Mouse (Mus musculus): ENCODE results near the gene Pon2. TPM values are rescaled to one million over a fixed set of nuclear protein-coding genes. Genes with fewer than 3 reads are reported as not detected.
A peak's percentile ranks its signal among the peaks of the same experiment; 100 is the strongest.

Gene Pon2
- total and polyA plus RNA-seq, 3 experiments = 36.5 to 94.6 (median 58.7) TPM

- Histone ChIP-seq H3K27me3 (ENCODE audit: insufficient read depth, low read length) (no peaks in the 10 kb centered on the region), H3K9me3 (replicated peaks) (no peaks in the 10 kb centered on the region), H3K36me3 (replicated peaks) (peaks cover 41% of the 10 kb centered on the region), H3K4me1 (ENCODE audit: insufficient read depth, low read depth, low read length) (peaks cover 27% of the 10 kb centered on the region), H3K4me3 (ENCODE audit: low read depth, low read length) (no peak overlapping the region; the same call in 1 of the 2 replicates)
- TF ChIP-seq GATA1 (IDR thresholded peaks at IDR 0.05; ENCODE audit: borderline replicate concordance, low read length) (no peak), POLR2AphosphoS5 (IDR thresholded peaks at IDR 0.05; ENCODE audit: insufficient replicate concordance, low read depth, low read length) (no peak)
- DNase-seq (ENCODE audit: low spot score) (no peak), ATAC-seq (ENCODE audit: extremely low read depth, insufficient number of reproducible peaks, low FRiP score, poor library complexity, severe bottlenecking) (peak; percentile 50)
Measured at GRCm38 (mm10) chr6:5262322-5263249, 35.7 kb downstream of the Pon2 start.

DNA sequence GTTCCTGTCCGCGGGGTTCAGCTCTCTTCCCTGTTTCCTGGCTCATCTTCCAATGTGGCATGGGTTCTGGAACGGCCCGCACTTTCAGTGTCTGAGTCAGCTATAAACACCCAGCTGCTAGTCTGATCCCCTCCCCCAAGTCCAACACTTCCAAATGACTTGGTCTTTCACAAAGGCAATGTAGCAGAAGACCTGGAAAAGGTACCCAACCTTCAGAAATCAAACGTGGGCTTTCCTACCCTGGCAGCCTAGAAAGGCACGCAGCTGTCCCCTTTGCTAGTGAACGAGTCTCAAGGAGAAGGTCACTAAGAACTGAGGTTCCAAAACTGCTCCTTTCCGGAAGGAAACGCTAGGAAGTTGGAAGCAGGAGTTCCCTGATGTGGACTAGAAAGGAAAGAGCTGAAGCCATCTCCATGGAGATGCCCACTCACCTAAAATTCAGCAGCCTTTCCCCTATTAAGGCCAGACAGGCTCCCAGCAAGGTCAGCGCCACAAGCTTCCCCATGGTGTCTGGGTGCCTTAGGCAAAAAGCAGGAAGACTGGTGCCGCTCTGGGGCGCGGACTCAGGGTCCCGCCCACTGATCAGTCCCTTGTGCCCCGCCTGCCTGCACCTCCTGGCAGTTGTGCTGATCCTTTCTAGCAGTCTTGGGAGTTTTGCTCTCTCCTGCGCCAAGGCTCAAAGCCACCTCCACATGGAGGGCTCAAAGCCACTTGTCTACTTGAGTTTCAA lies 42.4 kb downstream of the Pon2 start, which contains the start of gene Pon3:
Pon3 (minus strand) TSS at position 565 of the 730 bp plus-strand sequence.
- Histone ChIP-seq H3K9me3 (replicated peaks) (no peaks in the 10 kb centered on the region), H3K27me3 (ENCODE audit: insufficient read depth, low read length) (no peaks in the 10 kb centered on the region), H3K4me3 (ENCODE audit: low read depth, low read length) (peak within 1 kb of the TSS; percentile 71), H3K4me1 (ENCODE audit: insufficient read depth, low read depth, low read length) (peaks cover 42% of the 10 kb centered on the region), H3K36me3 (replicated peaks) (peaks cover 25% of the 10 kb centered on the region)
- TF ChIP-seq TAL1 (conservative IDR thresholded peaks at IDR 0.05; ENCODE audit: low read depth, low read length) (no peak), POLR2AphosphoS5 (IDR thresholded peaks at IDR 0.05; ENCODE audit: insufficient replicate concordance, low read depth, low read length) (no peak), GATA1 (IDR thresholded peaks at IDR 0.05; ENCODE audit: borderline replicate concordance, low read length) (no peak), GATA2 (IDR thresholded peaks at IDR 0.05; ENCODE audit: borderline replicate concordance, low read depth, low read length) (no peak), CTCF (IDR thresholded peaks at IDR 0.05; ENCODE audit: low read depth, low read length) (no peak)
- DNase-seq (ENCODE audit: low spot score) (peak; percentile 69), ATAC-seq (ENCODE audit: extremely low read depth, insufficient number of reproducible peaks, low FRiP score, poor library complexity, severe bottlenecking) (peak; percentile 97)

- Histone ChIP-seq H3K4me1 (ENCODE audit: insufficient read depth, low read depth, low read length) (peaks cover 47% of the 10 kb centered on the region), H3K4me3 (ENCODE audit: low read depth, low read length) (peak overlapping the region; percentile 71), H3K27me3 (ENCODE audit: insufficient read depth, low read length) (no peaks in the 10 kb centered on the region), H3K36me3 (replicated peaks) (peaks cover 27% of the 10 kb centered on the region), H3K9me3 (replicated peaks) (no peaks in the 10 kb centered on the region)
- ATAC-seq (ENCODE audit: extremely low read depth, insufficient number of reproducible peaks, low FRiP score, poor library complexity, severe bottlenecking) (no peak), DNase-seq (ENCODE audit: low spot score) (no peak)
- no peak for TF ChIP-seq TAL1 (conservative IDR thresholded peaks at IDR 0.05; ENCODE audit: low read depth, low read length)
- no peak for TF ChIP-seq GATA2 (IDR thresholded peaks at IDR 0.05; ENCODE audit: borderline replicate concordance, low read depth, low read length)
- TF ChIP-seq GATA1 (IDR thresholded peaks at IDR 0.05; ENCODE audit: borderline replicate concordance, low read length) = no peak
- no peak for TF ChIP-seq CTCF (IDR thresholded peaks at IDR 0.05; ENCODE audit: low read depth, low read length)
- no peak for TF ChIP-seq POLR2AphosphoS5 (IDR thresholded peaks at IDR 0.05; ENCODE audit: insufficient replicate concordance, low read depth, low read length)
Measured at GRCm38 (mm10) chr6:5255291-5255690, 43.0 kb downstream of the Pon2 start.

DNA sequence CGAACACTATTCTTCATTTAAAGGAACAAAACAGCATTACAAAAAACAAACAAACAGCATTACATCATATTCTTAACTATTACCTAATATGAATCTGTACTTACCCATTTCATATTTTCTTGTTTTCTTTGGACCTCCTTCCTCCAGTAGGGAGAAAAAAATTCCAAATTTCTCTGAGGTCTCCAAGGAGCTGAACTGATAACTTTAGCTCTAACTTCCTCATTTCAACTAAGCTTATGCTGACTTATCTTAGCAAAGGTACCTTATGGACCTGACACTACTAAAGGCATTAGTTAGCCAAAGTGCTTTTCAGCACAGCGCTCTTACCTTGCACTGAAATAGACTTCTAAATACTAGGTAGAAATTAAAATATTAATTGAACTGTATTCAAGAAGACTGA lies 43.4 kb downstream of the Pon2 start:
- TF ChIP-seq CTCF (IDR thresholded peaks at IDR 0.05; ENCODE audit: low read depth, low read length) (no peak), GATA2 (IDR thresholded peaks at IDR 0.05; ENCODE audit: borderline replicate concordance, low read depth, low read length) (no peak), POLR2AphosphoS5 (IDR thresholded peaks at IDR 0.05; ENCODE audit: insufficient replicate concordance, low read depth, low read length) (no peak), GATA1 (IDR thresholded peaks at IDR 0.05; ENCODE audit: borderline replicate concordance, low read length) (no peak), TAL1 (conservative IDR thresholded peaks at IDR 0.05; ENCODE audit: low read depth, low read length) (no peak)
- DNase-seq (ENCODE audit: low spot score) (no peak), ATAC-seq (ENCODE audit: extremely low read depth, insufficient number of reproducible peaks, low FRiP score, poor library complexity, severe bottlenecking) (no peak)
- Histone ChIP-seq H3K4me1 (ENCODE audit: insufficient read depth, low read depth, low read length) (peaks cover 47% of the 10 kb centered on the region), H3K4me3 (ENCODE audit: low read depth, low read length) (no peak overlapping the region; the same call in 1 of the 2 replicates), H3K9me3 (replicated peaks) (no peaks in the 10 kb centered on the region), H3K27me3 (ENCODE audit: insufficient read depth, low read length) (no peaks in the 10 kb centered on the region), H3K36me3 (replicated peaks) (peaks cover 28% of the 10 kb centered on the region)

DNA sequence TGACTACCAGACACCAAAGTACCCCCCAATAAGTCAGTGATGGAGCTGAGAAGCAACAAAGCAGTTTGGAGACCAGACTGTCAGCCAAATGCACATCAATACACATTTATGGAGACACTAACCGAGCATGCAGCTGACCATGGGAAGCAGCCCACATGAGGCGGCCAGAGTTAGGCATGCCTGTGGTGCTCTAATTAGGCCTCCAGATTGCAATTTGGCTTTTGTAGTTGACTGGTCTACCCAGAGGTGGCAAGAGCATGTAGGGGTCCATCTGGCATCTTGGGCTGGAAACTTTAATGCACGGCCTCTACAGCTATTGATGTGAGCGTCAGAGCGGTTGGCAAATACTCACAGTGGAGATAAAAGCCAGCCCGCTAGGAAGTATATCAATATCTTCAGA lies 52.3 kb downstream of the Pon2 start:
- Histone ChIP-seq H3K4me1 (ENCODE audit: insufficient read depth, low read depth, low read length) (peaks cover 12% of the 10 kb centered on the region; the same call in 1 of the 2 replicates), H3K4me3 (ENCODE audit: low read depth, low read length) (no peak overlapping the region), H3K27me3 (ENCODE audit: insufficient read depth, low read length) (no peaks in the 10 kb centered on the region), H3K9me3 (replicated peaks) (no peaks in the 10 kb centered on the region), H3K36me3 (replicated peaks) (peaks cover 54% of the 10 kb centered on the region)
- DNase-seq (ENCODE audit: low spot score) (no peak), ATAC-seq (ENCODE audit: extremely low read depth, insufficient number of reproducible peaks, low FRiP score, poor library complexity, severe bottlenecking) (no peak)
- no peak for TF ChIP-seq GATA1 (IDR thresholded peaks at IDR 0.05; ENCODE audit: borderline replicate concordance, low read length)
- no peak for TF ChIP-seq CTCF (IDR thresholded peaks at IDR 0.05; ENCODE audit: low read depth, low read length)
- no peak for TF ChIP-seq TAL1 (conservative IDR thresholded peaks at IDR 0.05; ENCODE audit: low read depth, low read length)
- no peak for TF ChIP-seq POLR2AphosphoS5 (IDR thresholded peaks at IDR 0.05; ENCODE audit: insufficient replicate concordance, low read depth, low read length)
- no peak for TF ChIP-seq GATA2 (IDR thresholded peaks at IDR 0.05; ENCODE audit: borderline replicate concordance, low read depth, low read length)

DNA sequence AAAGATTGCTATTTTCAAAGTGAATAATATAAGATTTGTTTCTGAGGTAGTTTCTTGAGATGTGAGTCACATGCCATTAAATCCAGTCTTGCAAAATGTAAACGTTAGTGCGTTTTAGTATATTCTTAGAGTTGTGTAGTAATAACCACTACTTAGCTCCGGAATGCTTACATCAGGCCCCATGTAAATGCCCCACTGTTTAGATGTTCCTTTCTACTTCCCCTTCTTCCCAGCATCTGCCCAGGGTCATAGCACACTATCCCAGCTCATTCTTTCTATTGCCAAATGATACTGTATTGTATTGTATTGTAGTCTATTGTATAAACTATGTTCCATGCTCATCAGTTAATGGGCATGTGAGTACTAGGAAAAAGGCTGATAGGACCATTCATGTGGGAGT lies 59.5 kb downstream of the Pon2 start:
- no peak for ATAC-seq (ENCODE audit: extremely low read depth, insufficient number of reproducible peaks, low FRiP score, poor library complexity, severe bottlenecking)
- H3K9me3 ChIP-seq (replicated peaks) = no peaks in the 10 kb centered on the region

More for the DNA sequence above, 59.5 kb downstream of the Pon2 start:
- no peak for DNase-seq (ENCODE audit: low spot score)
- peaks cover 42% of the 10 kb centered on the region for H3K4me1 ChIP-seq (ENCODE audit: insufficient read depth, low read depth, low read length)
- no peaks in the 10 kb centered on the region for H3K27me3 ChIP-seq (ENCODE audit: insufficient read depth, low read length)
- TF ChIP-seq CTCF (IDR thresholded peaks at IDR 0.05; ENCODE audit: low read depth, low read length) = no peak
- TF ChIP-seq TAL1 (conservative IDR thresholded peaks at IDR 0.05; ENCODE audit: low read depth, low read length) = no peak
- TF ChIP-seq GATA2 (IDR thresholded peaks at IDR 0.05; ENCODE audit: borderline replicate concordance, low read depth, low read length) = no peak
- no peak for TF ChIP-seq POLR2AphosphoS5 (IDR thresholded peaks at IDR 0.05; ENCODE audit: insufficient replicate concordance, low read depth, low read length)
- no peak for TF ChIP-seq GATA1 (IDR thresholded peaks at IDR 0.05; ENCODE audit: borderline replicate concordance, low read length)
- peaks cover 34% of the 10 kb centered on the region for H3K36me3 ChIP-seq (replicated peaks)
- no peak overlapping the region for H3K4me3 ChIP-seq (ENCODE audit: low read depth, low read length)

All from G1E (cell line).